Mouse (Mus musculus) embryonic facial prominence, embryonic 13.5 days (tissue): ENCODE measurements around the gene Nectin4. TPM values are rescaled to one million over a fixed set of nuclear protein-coding genes. Genes with fewer than 3 reads are reported as not detected.
A peak's percentile ranks its signal among the peaks of the same experiment; 100 is the strongest.

Experiments used
- ATAC-seq: fragments of 200-750 bp; cut with Nextera tagmentation; 2 replicates; pipeline ENCODE4 v1.8.0; 2017; ENCODE audit warnings: low read depth; ENCODE audit not compliant: insufficient number of reproducible peaks, insufficient read depth, low FRiP score, low TSS enrichment
- H3K27ac ChIP-seq: fragments of 300-500 bp; sonication (generic); 2 replicates; pipeline ENCODE4 v1.5.1; 2015; ENCODE audit warnings: moderate library complexity, mild to moderate bottlenecking, inconsistent platforms
- H3K27me3 ChIP-seq: fragments of 300-500 bp; sonication (generic); 2 replicates; pipeline ENCODE4 v1.6.1; 2015; ENCODE audit warnings: mild to moderate bottlenecking, inconsistent platforms
- H3K36me3 ChIP-seq: fragments of 300-500 bp; sonication (generic); 2 replicates; pipeline ENCODE4 v1.6.1; 2015; ENCODE audit warnings: mild to moderate bottlenecking, inconsistent platforms
- H3K4me1 ChIP-seq: fragments of 300-500 bp; sonication (generic); 2 replicates; pipeline ENCODE4 v1.6.1; 2015; ENCODE audit warnings: inconsistent platforms
- H3K4me2 ChIP-seq: fragments of 300-500 bp; sonication (generic); 2 replicates; pipeline ENCODE4 v1.6.1; 2015; ENCODE audit warnings: moderate library complexity, mild to moderate bottlenecking, inconsistent platforms
- H3K4me3 ChIP-seq: fragments of 300-500 bp; sonication (generic); 2 replicates; pipeline ENCODE4 v1.5.1; 2015; ENCODE audit warnings: mild to moderate bottlenecking, inconsistent platforms
- H3K9ac ChIP-seq: fragments of 300-500 bp; sonication (generic); 2 replicates; pipeline ENCODE4 v1.6.1; 2015; ENCODE audit warnings: mild to moderate bottlenecking, inconsistent platforms
- H3K9me3 ChIP-seq: fragments of 300-500 bp; sonication (generic); 2 replicates; pipeline ENCODE4 v1.6.1; 2016; ENCODE audit warnings: inconsistent platforms
- WGBS: fragments of 180-500 bp; shearing (Covaris S2); methylation state at CpG from one replicate; pipeline ENCODE4 v1.1.7; 2015; ENCODE audit warnings: mixed read lengths; 5-methylcytosine and 5-hydroxymethylcytosine counted together
- polyA plus RNA-seq: library from polyadenylated mRNA; unstranded; fragments of >200 nt; fragmentation: Nextera tagmentation; extraction: Ambion mirVana; gene quantifications from 2 replicates; pipeline ENCODE4 v1.2.1, GENCODE M21; 2015

Nectin4 gene
- polyA plus RNA-seq, 1 experiment from 2014 or later: 21.6 TPM

- WGBS: 90% methylated on average over 5 of the region's 5 CpGs
Measured at GRCm38 (mm10) chr1:171418660-171419059, 48.8 kb downstream of the Nectin4 start, which contains the start of gene Tstd1. Gene Tstd1 (plus strand): TSS chr1:171418872.

GRCm38 (mm10) chr1:171419291-171419882 lies 49.5 kb downstream of the Nectin4 start:
- WGBS: 45% methylated on average over 12 of the region's 12 CpGs

More at GRCm38 (mm10) chr1:171418660-171419059, 48.8 kb downstream of the Nectin4 start, which contains the start of gene Tstd1:
- peak within 1 kb of the TSS; percentile 39; the same call in 1 of the 2 replicates for H3K27ac ChIP-seq
- H3K27me3 ChIP-seq: no peaks in the 10 kb centered on the region
- peaks cover 6% of the 10 kb centered on the region; the same call in 1 of the 2 replicates for H3K4me1 ChIP-seq
- no peak within 1 kb of the TSS for H3K4me2 ChIP-seq
- H3K4me3 ChIP-seq: no peak within 1 kb of the TSS
- no peaks in the 10 kb centered on the region for H3K9me3 ChIP-seq
- ATAC-seq: no peak
- peaks cover 64% of the 10 kb centered on the region for H3K36me3 ChIP-seq
- H3K9ac ChIP-seq: no peak within 1 kb of the TSS

GRCm38 (mm10) chr1:171419905-171420304 lies 50.0 kb downstream of the Nectin4 start:
- ATAC-seq: no peak
- H3K36me3 ChIP-seq: peaks cover 60% of the 10 kb centered on the region
- no peaks in the 10 kb centered on the region for H3K27me3 ChIP-seq
- H3K27ac ChIP-seq: no peak overlapping the region
- no peak overlapping the region for H3K4me3 ChIP-seq
- 77% methylated on average over 5 of the region's 5 CpGs for WGBS
- no peak overlapping the region for H3K9ac ChIP-seq
- H3K4me2 ChIP-seq: no peak overlapping the region
- no peaks in the 10 kb centered on the region for H3K4me1 ChIP-seq
- H3K9me3 ChIP-seq: no peaks in the 10 kb centered on the region

More at GRCm38 (mm10) chr1:171419291-171419882, 49.5 kb downstream of the Nectin4 start:
- no peak for ATAC-seq
- Histone ChIP-seq H3K9me3 (no peaks in the 10 kb centered on the region), H3K27me3 (no peaks in the 10 kb centered on the region), H3K9ac (no peak overlapping the region), H3K4me2 (no peak overlapping the region), H3K4me3 (no peak overlapping the region), H3K27ac (peak overlapping the region; percentile 39; the same call in 1 of the 2 replicates), H3K36me3 (peaks cover 61% of the 10 kb centered on the region), H3K4me1 (no peaks in the 10 kb centered on the region)

- no peak overlapping the region for H3K4me2 ChIP-seq
- H3K27me3 ChIP-seq: no peaks in the 10 kb centered on the region
- WGBS: 86% methylated on average over 8 of the region's 8 CpGs
- no peak overlapping the region for H3K4me3 ChIP-seq
- H3K9ac ChIP-seq: no peak overlapping the region
- no peak overlapping the region for H3K27ac ChIP-seq
- H3K36me3 ChIP-seq: peaks cover 36% of the 10 kb centered on the region
- no peaks in the 10 kb centered on the region for H3K9me3 ChIP-seq
- ATAC-seq: no peak
- no peaks in the 10 kb centered on the region for H3K4me1 ChIP-seq
Measured at GRCm38 (mm10) chr1:171422504-171423095, 52.7 kb downstream of the Nectin4 start.

GRCm38 (mm10) chr1:171424638-171425037 lies 54.7 kb downstream of the Nectin4 start:
- Histone ChIP-seq H3K27me3 (no peaks in the 10 kb centered on the region), H3K4me2 (no peak overlapping the region), H3K9me3 (no peaks in the 10 kb centered on the region), H3K36me3 (peaks cover 16% of the 10 kb centered on the region), H3K27ac (no peak overlapping the region), H3K9ac (no peak overlapping the region), H3K4me1 (no peaks in the 10 kb centered on the region), H3K4me3 (no peak overlapping the region)
- ATAC-seq: no peak
- 79% methylated on average over 5 of the region's 5 CpGs for WGBS

- WGBS: 79% methylated on average over 4 of the region's 4 CpGs
- H3K9me3 ChIP-seq: no peaks in the 10 kb centered on the region
- no peak for ATAC-seq
- no peak overlapping the region for H3K4me3 ChIP-seq
- H3K4me2 ChIP-seq: no peak overlapping the region
- H3K36me3 ChIP-seq: peaks cover 11% of the 10 kb centered on the region
- H3K9ac ChIP-seq: no peak overlapping the region
- no peak overlapping the region for H3K27ac ChIP-seq
- H3K4me1 ChIP-seq: no peaks in the 10 kb centered on the region
- H3K27me3 ChIP-seq: no peaks in the 10 kb centered on the region
Measured at GRCm38 (mm10) chr1:171425126-171425525, 55.2 kb downstream of the Nectin4 start.

GRCm38 (mm10) chr1:171432158-171432557 lies 62.3 kb downstream of the Nectin4 start:
- Histone ChIP-seq H3K9ac (no peak overlapping the region), H3K4me2 (no peak overlapping the region), H3K27ac (no peak overlapping the region), H3K36me3 (no peaks in the 10 kb centered on the region), H3K27me3 (peaks cover 10% of the 10 kb centered on the region), H3K4me3 (no peak overlapping the region), H3K9me3 (no peaks in the 10 kb centered on the region), H3K4me1 (no peaks in the 10 kb centered on the region)
- no peak for ATAC-seq
- WGBS: 83% methylated on average over 5 of the region's 5 CpGs

- Histone ChIP-seq H3K4me2 (no peak overlapping the region), H3K4me3 (no peak overlapping the region), H3K27me3 (peaks cover 40% of the 10 kb centered on the region), H3K27ac (no peak overlapping the region), H3K4me1 (peaks cover 13% of the 10 kb centered on the region; the same call in 1 of the 2 replicates), H3K9ac (no peak overlapping the region), H3K36me3 (no peaks in the 10 kb centered on the region), H3K9me3 (no peaks in the 10 kb centered on the region)
- ATAC-seq: no peak
- 69% methylated on average over 7 of the region's 7 CpGs for WGBS
Measured at GRCm38 (mm10) chr1:171435288-171435814, 65.5 kb downstream of the Nectin4 start.

GRCm38 (mm10) chr1:171435974-171436373 lies 66.1 kb downstream of the Nectin4 start:
- Histone ChIP-seq H3K4me2 (no peak overlapping the region), H3K27me3 (peaks cover 40% of the 10 kb centered on the region), H3K36me3 (no peaks in the 10 kb centered on the region), H3K4me3 (no peak overlapping the region), H3K27ac (no peak overlapping the region), H3K9me3 (no peaks in the 10 kb centered on the region), H3K9ac (no peak overlapping the region), H3K4me1 (peaks cover 16% of the 10 kb centered on the region; the same call in 1 of the 2 replicates)
- no peak for ATAC-seq
- WGBS: 55% methylated on average over 1 of the region's 1 CpGs

- no peaks in the 10 kb centered on the region for H3K36me3 ChIP-seq
- peaks cover 44% of the 10 kb centered on the region for H3K27me3 ChIP-seq
- H3K27ac ChIP-seq: peak within 1 kb of the TSS; percentile 73
- no peaks in the 10 kb centered on the region for H3K9me3 ChIP-seq
- peak within 1 kb of the TSS; percentile 42 for H3K4me3 ChIP-seq
- peak within 1 kb of the TSS; percentile 61 for H3K4me2 ChIP-seq
- H3K9ac ChIP-seq: peak within 1 kb of the TSS; percentile 56
- peaks cover 16% of the 10 kb centered on the region; the same call in 1 of the 2 replicates for H3K4me1 ChIP-seq
- WGBS: 1% methylated on average over 46 of the region's 46 CpGs
- ATAC-seq: peak; percentile 71
Measured at GRCm38 (mm10) chr1:171437264-171438013, 67.5 kb downstream of the Nectin4 start, which contains the start of gene F11r. Gene F11r (plus strand): TSS chr1:171437535.
